Mouse (Mus musculus) mouse embryonic stem cell (cell line): ENCODE data around the gene Cyp2c68.
"Not testable (repeated sequence)": the region's sequence is repeated elsewhere in the genome, so short reads cannot be mapped to it uniquely, and the experiment has no call there.

Experiments
- in situ Hi-C, 2 experiments: fragments of 300-500 bp; cut with MboI; formaldehyde crosslinking; loops; 1 replicate in 1 of 2; 3 replicates in 1 of 2; pipeline ENCODE4 v1.14.3; 2019 to 2020; ENCODE audit warnings: low sequenced_read_pairs in 2 of 2, low pct_unique_long_range_greater_than_20kb in 1 of 2, mixed read lengths in 1 of 2; ENCODE audit not compliant: unreplicated experiment in 1 of 2

Gene Cyp2c68

DNA sequence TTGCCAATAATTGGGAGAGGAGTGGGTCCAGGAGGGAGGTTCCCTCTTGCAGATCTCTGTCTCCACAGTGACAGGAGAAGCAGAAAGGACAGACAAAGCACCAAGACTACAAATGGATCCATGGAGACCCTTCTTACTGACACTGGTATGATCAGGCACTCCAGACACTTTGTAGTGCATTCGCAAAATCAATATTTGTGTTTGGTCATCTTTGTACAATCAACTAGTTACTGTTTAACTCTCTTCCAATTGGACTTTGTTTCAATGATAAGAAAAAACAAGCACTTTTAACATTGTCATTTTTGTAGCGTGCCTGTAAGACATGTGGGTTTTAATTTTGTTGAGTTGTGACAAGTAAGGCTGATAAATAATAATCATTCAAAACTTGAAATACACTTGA lies at the start of gene Cyp2c68:
Cyp2c68 (minus strand) TSS at position 135 of the 400 bp plus-strand sequence.
- in situ Hi-C loops = no loop called here

DNA sequence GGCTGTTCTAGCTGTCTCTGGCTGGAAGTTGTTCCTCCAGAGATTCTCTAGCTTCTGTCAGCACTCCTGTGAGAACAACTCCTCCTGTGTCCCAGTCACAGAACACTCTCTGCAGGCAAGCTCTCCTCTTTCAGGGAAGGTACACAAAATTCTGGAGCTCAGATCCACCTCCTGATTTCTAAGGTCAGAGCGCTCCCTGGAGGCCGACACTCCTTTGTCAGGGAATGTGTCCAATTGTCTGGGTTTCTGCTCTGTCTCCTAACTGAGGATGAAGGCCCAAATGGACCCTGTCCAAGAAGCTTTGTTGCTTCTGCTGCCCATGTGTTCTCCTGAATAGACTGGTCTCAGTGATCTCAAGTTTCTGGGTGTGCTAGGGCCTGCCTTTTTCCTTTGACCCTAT lies 44.6 kb upstream of the Cyp2c68 start:
- in situ Hi-C loops = not testable (repeated sequence)

DNA sequence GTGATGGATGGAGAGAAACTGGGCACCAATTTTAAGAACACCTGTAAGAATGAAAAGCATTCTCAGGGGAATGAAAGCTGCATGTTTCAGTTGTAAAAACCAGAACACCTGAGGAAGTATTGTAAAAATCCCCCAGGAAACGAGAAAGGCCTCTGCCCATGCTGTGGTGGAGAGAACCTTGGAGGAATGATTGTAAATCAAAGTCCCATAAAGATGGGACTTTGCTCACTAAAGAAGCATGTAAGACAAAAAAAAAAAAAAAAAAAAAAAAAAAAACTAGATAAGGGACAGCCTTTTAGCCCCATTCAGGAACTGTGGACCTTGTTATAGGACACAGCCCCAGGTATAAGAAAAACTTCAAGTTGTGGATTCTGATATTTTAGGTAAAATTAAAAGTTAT lies 4.5 kb upstream of the Cyp2c68 start:
- in situ Hi-C loops = no loop called here

DNA sequence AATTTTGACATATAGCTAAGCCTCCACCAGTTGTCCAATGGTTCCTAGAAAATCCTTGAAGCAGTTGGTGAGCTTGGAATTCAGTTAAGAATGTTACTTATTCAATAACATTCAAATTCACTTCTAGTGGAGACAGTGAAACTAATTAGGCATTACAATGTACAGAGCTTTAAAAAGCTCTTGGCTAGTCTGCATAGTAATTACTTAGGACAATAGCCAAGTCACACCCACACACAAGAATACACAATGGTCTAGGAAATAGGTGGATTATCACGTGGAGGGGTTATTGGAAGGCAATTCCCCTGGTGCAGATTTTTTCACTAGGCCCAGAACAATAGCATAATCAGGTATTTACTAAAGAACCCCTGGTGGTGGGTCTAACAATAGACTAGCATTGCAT lies 3.5 kb upstream of the Cyp2c68 start:
- in situ Hi-C loops = not testable (repeated sequence)

DNA sequence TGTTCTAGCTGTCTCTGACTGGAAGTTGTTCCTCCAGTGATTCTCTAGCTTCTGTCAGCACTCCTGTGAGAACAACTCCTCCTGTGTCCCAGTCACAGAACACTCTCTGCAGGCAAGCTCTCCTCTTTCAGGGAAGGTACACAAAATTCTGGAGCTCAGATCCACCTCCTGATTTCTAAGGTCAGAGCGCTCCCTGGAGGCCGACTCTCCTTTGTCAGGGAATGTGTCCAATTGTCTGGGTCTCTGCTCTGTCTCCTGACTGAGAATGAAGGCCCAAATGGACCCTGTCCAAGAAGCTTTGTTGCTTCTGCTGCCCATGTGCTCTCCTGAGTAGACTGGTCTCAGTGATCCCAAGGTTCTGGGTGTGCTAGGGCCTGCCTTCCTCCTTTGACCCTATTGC lies 29.7 kb downstream of the Cyp2c68 start:
- in situ Hi-C loops = not testable (repeated sequence)

DNA sequence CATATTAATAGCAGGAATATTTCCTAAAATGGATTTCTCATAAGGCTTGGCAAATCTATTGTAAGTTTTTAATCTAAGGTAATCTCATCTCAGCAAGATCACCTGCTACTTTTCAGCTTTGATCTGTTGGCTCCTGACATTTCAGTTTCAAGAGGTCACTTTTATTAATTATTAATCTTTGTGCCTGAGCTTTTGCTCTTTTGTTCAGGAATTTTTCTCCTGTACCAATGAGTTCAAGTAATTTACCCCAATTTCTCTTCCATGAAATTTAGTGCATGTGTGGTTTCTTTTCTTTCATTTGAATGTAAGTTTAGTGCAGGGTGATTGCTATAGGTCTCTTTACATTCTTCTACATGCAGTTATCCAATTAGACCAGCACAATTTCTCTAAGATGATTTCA lies 75.2 kb downstream of the Cyp2c68 start:
- in situ Hi-C loops = not testable (repeated sequence)

DNA sequence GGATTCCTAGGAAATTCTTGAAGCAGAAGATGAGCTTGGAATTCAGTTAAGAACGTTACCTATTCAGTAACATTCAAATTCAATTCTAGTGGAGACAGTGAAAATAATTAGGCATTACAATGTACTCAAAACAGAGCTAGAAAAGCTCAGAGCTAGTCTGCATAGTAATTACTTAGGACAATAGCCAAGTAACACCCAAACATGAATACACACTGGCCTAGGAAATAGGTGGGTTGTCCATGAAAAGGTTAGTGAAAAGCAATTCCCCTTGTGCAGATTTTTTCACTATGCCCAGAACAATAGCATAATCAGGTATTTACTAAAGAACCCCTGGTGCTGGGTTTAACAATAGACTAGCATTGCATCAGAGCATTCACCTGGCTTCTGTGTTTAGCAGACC lies 88.5 kb downstream of the Cyp2c68 start:
- in situ Hi-C loops = no loop called here

DNA sequence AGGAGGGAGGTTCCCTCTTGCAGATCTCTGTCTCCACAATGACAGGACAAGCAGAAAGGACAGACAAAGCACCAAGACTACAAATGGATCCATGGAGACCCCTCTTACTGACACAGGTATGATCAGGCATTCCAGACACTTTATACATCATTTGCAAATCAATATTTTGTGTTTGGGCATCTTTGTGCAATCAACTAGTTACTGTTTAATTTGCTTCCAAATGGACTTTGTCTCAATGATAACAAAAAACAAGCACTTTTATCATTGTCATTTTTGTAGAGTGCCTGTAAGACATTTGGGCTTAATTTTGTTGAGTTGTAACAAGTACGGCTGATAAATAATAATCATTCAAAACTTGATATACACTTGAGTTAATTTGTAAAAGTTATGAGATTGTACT lies 91.9 kb downstream of the Cyp2c68 start, which contains the start of gene Cyp2c67:
Cyp2c67 (minus strand) TSS at position 114 of the 400 bp plus-strand sequence.
- in situ Hi-C loops = no loop called here

DNA sequence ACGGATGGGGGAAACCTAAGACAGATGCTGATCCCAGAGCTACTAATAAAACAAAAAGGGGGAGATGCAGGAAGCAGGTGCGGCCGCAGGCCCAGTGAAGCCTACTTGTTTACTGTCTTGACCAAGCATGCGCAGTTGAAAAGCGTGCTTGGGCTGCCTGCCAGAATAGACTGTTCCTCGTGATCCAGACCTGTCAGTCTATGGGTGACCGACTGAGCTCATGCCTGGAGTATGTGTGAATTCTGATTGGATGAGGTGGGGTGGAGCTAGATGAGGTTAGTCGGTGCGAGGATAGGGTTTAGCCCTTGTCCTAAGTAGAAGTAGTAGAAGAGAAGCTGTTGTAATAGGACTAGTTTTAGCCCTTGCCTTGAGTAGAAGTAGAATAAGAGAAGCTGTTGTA lies 93.3 kb downstream of the Cyp2c68 start:
- in situ Hi-C loops = no loop called here

DNA sequence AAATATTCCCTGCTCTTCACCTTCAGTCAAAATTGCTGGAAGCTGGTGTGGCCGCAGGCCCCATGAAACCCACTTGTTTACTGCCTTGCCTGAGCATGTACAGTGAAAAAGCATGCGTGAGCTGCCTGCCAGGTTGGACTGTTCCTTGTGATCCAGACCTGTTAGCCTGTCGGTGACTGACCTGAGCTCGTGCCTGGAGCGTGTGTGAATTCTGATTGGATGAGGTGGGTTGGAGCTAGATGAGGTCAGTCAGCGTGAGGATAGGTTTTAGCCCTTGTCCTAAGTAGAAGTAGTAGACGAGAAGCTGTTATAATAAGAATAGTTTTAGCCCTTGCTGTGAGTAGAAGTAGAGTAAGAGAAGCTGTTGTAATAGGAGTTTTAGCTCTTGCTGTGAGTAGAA lies 96.3 kb downstream of the Cyp2c68 start:
- in situ Hi-C loops = not testable (repeated sequence)
